Mouse (Mus musculus) MEL (cell line): Measurements from ENCODE around the gene Nos1ap.

ENCODE experiments used
- CTCF ChIP-seq, 3 experiments: IDR thresholded peaks in 2 of 3; conservative IDR thresholded peaks in 1 of 3; 2 replicates each; pipeline ENCODE4 v1.5.1; 2011 to 2012; ENCODE audit warnings: low read length in 3 of 3, low read depth in 2 of 3, mild to moderate bottlenecking in 2 of 3, improper control_type of control experiment in 1 of 3, inconsistent platforms in 1 of 3, mixed read lengths in 1 of 3, moderate library complexity in 1 of 3; ENCODE audit not compliant: control insufficient read depth in 1 of 3, insufficient read depth in 1 of 3, poor library complexity in 1 of 3, severe bottlenecking in 1 of 3
- EP300 ChIP-seq, 2 experiments: IDR thresholded peaks; 2 replicates each; pipeline ENCODE4 v1.6.1; 2011; ENCODE audit warnings: improper control_type of control experiment in 2 of 2, low read length in 2 of 2, low read depth in 1 of 2, mild to moderate bottlenecking in 1 of 2
- MAFK ChIP-seq: IDR thresholded peaks from 2 replicates; pipeline ENCODE4 v1.6.1; 2011; ENCODE audit warnings: low read depth, mild to moderate bottlenecking, low read length, improper control_type of control experiment, borderline replicate concordance
- MYC ChIP-seq: IDR thresholded peaks from 2 replicates; pipeline ENCODE4 v1.6.1; 2011; ENCODE audit warnings: low read depth, mild to moderate bottlenecking, low read length, improper control_type of control experiment, moderate library complexity
- POLR2A ChIP-seq, 2 experiments: IDR thresholded peaks; 2 replicates each; pipeline ENCODE4 v1.6.1; 2011 to 2012; ENCODE audit warnings: low read length in 2 of 2, mild to moderate bottlenecking in 2 of 2, control low read depth in 1 of 2, improper control_type of control experiment in 1 of 2, low read depth in 1 of 2, moderate library complexity in 1 of 2; ENCODE audit not compliant: control insufficient read depth in 1 of 2, insufficient read depth in 1 of 2, poor library complexity in 1 of 2
- SIN3A ChIP-seq: IDR thresholded peaks from 2 replicates; pipeline ENCODE4 v1.6.1; 2012; ENCODE audit warnings: low read length, improper control_type of control experiment, inconsistent platforms
- TAL1 ChIP-seq: IDR thresholded peaks from 2 replicates; pipeline ENCODE4 v1.6.1; 2012; ENCODE audit warnings: mild to moderate bottlenecking, inconsistent platforms, low read length, moderate library complexity, mixed read lengths
- ZKSCAN1 ChIP-seq: IDR thresholded peaks from 2 replicates; pipeline ENCODE4 v1.6.1; 2012; ENCODE audit warnings: low read depth, mild to moderate bottlenecking, inconsistent platforms, low read length, improper control_type of control experiment, moderate library complexity

DNA sequence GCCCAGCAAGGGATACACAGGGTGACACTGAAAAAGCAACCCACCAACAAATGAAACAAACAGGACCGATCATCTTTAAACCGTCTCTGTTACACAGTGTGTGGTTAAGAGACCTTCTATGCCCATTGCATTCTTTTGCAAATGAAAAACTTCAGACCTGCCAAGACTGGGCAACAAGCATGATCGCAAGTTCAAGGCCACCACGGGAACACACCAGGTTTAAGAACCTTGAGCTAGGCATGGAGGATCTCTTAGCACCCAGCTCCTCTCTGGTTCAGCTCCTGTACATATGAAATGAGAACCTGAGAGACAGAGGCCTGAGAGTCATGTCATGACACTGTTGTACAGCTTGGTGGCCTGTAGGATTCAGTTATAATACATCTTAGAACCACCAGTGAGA, 190.8 kb downstream of the Nos1ap start:
- TF ChIP-seq MYC (no peak), CTCF (IDR thresholded peaks at IDR 0.05 in 2 of 3, conservative IDR thresholded peaks at IDR 0.05 in 1 of 3; ENCODE audit: control insufficient read depth in 1 of 3, insufficient read depth in 1 of 3, low read depth in 2 of 3, low read length in 3 of 3, poor library complexity in 1 of 3, severe bottlenecking in 1 of 3) (no peak), POLR2A (IDR thresholded peaks at IDR 0.05; ENCODE audit: control insufficient read depth in 1 of 2, insufficient read depth in 1 of 2, low read depth in 1 of 2, low read length in 2 of 2, poor library complexity in 1 of 2) (no peak), SIN3A (no peak), MAFK (no peak), EP300 (IDR thresholded peaks at IDR 0.05; ENCODE audit: low read depth in 1 of 2, low read length in 2 of 2) (no peak), TAL1 (no peak), ZKSCAN1 (no peak)
